Comparison of ENCODE assay signal across 11 mouse cellular contexts in the genomic region with DNA sequence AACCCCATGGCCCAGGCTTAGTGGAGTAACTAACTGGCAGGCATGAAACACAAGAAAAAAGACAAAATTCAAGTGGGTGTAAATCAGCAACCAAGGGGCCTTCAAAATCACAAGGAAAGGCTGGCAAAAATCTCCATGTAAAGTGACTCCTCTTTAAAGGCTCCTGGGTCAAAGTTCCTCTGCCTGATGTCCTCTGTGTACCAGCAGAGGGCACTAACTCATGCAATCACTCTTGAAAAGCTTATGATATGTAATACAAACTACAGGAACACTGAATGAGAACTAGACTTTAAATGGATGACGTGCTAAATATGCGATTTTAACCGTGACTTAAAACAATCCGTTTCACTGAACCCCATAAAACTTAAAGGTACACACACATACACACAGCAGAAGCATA.
A peak's percentile ranks its signal among the peaks of the same experiment; 100 is the strongest.
DNase-seq lines count a peak whose midpoint lies in the region; ATAC-seq and TF ChIP-seq lines count a peak whose summit lies in the region.
"Had no signal": no experiment of that assay in that cellular context is flagged by ENCODE, and none has a peak within 500 bp of the region (broad histone marks: within the 10 kb centered on the region; RNA-seq: fewer than 3 reads in every experiment).

No protein-coding gene starts in this region.

- H3K9me3 ChIP-seq in heart, postnatal 0 days (replicated peaks; ENCODE audit: control insufficient read depth, low read length): no peaks in the 10 kb centered on the region
- H3K9me3 ChIP-seq in heart, embryonic 12.5 days (replicated peaks): no peaks in the 10 kb centered on the region
- H3K9me3 ChIP-seq in lung, embryonic 14.5 days (ENCODE audit: low read depth, low read length): no peaks in the 10 kb centered on the region
- H3K9me3 ChIP-seq: hindbrain, embryonic 10.5 days; liver, embryonic 13.5 days had no signal

- H3K4me1 ChIP-seq in heart, postnatal 0 days (ENCODE audit: control insufficient read depth, insufficient read depth): no peaks in the 10 kb centered on the region
- peaks cover 15% of the 10 kb centered on the region for H3K4me1 ChIP-seq in heart, embryonic 12.5 days (replicated peaks)
- no peaks in the 10 kb centered on the region for H3K4me1 ChIP-seq in lung, embryonic 14.5 days (ENCODE audit: insufficient read depth)
- H3K4me1 ChIP-seq: hindbrain, embryonic 10.5 days; liver, embryonic 13.5 days had no signal

- no peaks in the 10 kb centered on the region for H3K27me3 ChIP-seq in heart, postnatal 0 days (ENCODE audit: control insufficient read depth, insufficient read depth, low read length)
- no peaks in the 10 kb centered on the region for H3K27me3 ChIP-seq in heart, embryonic 12.5 days (replicated peaks)
- no peaks in the 10 kb centered on the region for H3K27me3 ChIP-seq in lung, embryonic 14.5 days (ENCODE audit: insufficient read depth, low read length)
- H3K27me3 ChIP-seq: liver, embryonic 13.5 days had no signal

- H3K27ac ChIP-seq in heart, postnatal 0 days (ENCODE audit: low read depth): no peak overlapping the region
- no peak overlapping the region for H3K27ac ChIP-seq in heart, embryonic 12.5 days (ENCODE audit: poor library complexity, severe bottlenecking)
- peak overlapping the region; percentile 42; the same call in 1 of the 2 replicates for H3K27ac ChIP-seq in lung, embryonic 14.5 days (ENCODE audit: low read depth)
- H3K27ac ChIP-seq: hindbrain, embryonic 10.5 days; liver, embryonic 13.5 days had no signal

- WGBS in heart, postnatal 0 days: 63% methylated on average over 4 of the region's 4 CpGs
- WGBS in heart, embryonic 12.5 days: 83% methylated on average over 4 of the region's 4 CpGs
- 55% methylated on average over 4 of the region's 4 CpGs for WGBS in lung, embryonic 14.5 days

- ATAC-seq in heart, postnatal 0 days (ENCODE audit: insufficient read depth, low read depth): no peak
- no peak for ATAC-seq in heart, embryonic 12.5 days (ENCODE audit: insufficient number of reproducible peaks, low FRiP score)
- ATAC-seq in lung, embryonic 14.5 days (ENCODE audit: insufficient read depth): no peak

- no peak overlapping the region for H3K4me2 ChIP-seq in heart, postnatal 0 days (ENCODE audit: low read depth, low read length)
- no peak overlapping the region for H3K4me2 ChIP-seq in heart, embryonic 12.5 days
- H3K4me2 ChIP-seq in lung, embryonic 14.5 days: no peak overlapping the region
- H3K4me2 ChIP-seq: liver, embryonic 13.5 days had no signal

- peak; percentile 51 for DNase-seq in heart, postnatal 0 days (ENCODE audit: low spot score)
- DNase-seq in 416B (ENCODE audit: low read depth): peak; percentile 61
- peak; percentile 27 for DNase-seq in R1 (ENCODE audit: low read depth, low spot score)
- DNase-seq in lung, embryonic 14.5 days: peak; percentile 64
- DNase-seq in ovary, adult 18-20 months (ENCODE audit: low spot score): no peak
- DNase-seq in yolk sac, embryonic 10.5 days (ENCODE audit: low spot score): no peak
- DNase-seq in spleen, adult 12 weeks (ENCODE audit: low spot score): no peak
- DNase-seq: liver, embryonic 13.5 days; thymus, adult 2 months had no signal

- H3K36me3 ChIP-seq in heart, postnatal 0 days (replicated peaks; ENCODE audit: control insufficient read depth, insufficient read depth, low read length): 0 out of 2 replicates have a peak, but pooled peaks cover 3% of the 10 kb centered on the region
- no peaks in the 10 kb centered on the region for H3K36me3 ChIP-seq in heart, embryonic 12.5 days
- H3K36me3 ChIP-seq in lung, embryonic 14.5 days (ENCODE audit: insufficient read depth): no peaks in the 10 kb centered on the region

- no peak for TF ChIP-seq EP300 in heart, postnatal 0 days (IDR thresholded peaks at IDR 0.05; ENCODE audit: low read depth)

- TF ChIP-seq CTCF in heart, postnatal 0 days (IDR thresholded peaks at IDR 0.05; ENCODE audit: low read depth): peak; percentile 73
- peak; percentile 57 for TF ChIP-seq CTCF in lung, embryonic 14.5 days (IDR thresholded peaks at IDR 0.05; ENCODE audit: low read depth)

- no peak overlapping the region for H3K9ac ChIP-seq in heart, postnatal 0 days (replicated peaks; ENCODE audit: low read depth, low read length)
- H3K9ac ChIP-seq in heart, embryonic 12.5 days: no peak overlapping the region
- no peak overlapping the region for H3K9ac ChIP-seq in lung, embryonic 14.5 days
- H3K9ac ChIP-seq: liver, embryonic 13.5 days had no signal

- no peak overlapping the region for H3K4me3 ChIP-seq in heart, postnatal 0 days (ENCODE audit: low read depth, low read length)
- H3K4me3 ChIP-seq in heart, embryonic 12.5 days: no peak overlapping the region
- H3K4me3 ChIP-seq in lung, embryonic 14.5 days (ENCODE audit: low read depth, low read length): no peak overlapping the region
- H3K4me3 ChIP-seq: hindbrain, embryonic 10.5 days; liver, embryonic 13.5 days had no signal

Comparison
In these comparisons a context has a peak if more than half of its experiments do, and no peak if none do; other contexts are left out.
1. DNase-seq: peak in heart, postnatal 0 days (single experiment), 416B (single experiment), R1 (single experiment) and lung, embryonic 14.5 days (single experiment); none in ovary, adult 18-20 months (single experiment), yolk sac, embryonic 10.5 days (single experiment) and spleen, adult 12 weeks (single experiment).